In genomic region chr6:91156554-91157236, GRCm38 (mm10) we compare ENCODE assay signal across 8 mouse cellular contexts. TPM values are rescaled to one million over a fixed set of nuclear protein-coding genes. Genes with fewer than 3 reads are reported as not detected.
DNase-seq lines count a peak whose midpoint lies in the region; ATAC-seq and TF ChIP-seq lines count a peak whose summit lies in the region.

Gene Hdac11, plus strand, starts transcription at chr6:91156665.

- H3K4me1 ChIP-seq in erythroblast, embryonic 14.5 days (ENCODE audit: control insufficient read depth) = peaks cover 97% of the 10 kb centered on the region
- peaks cover 26% of the 10 kb centered on the region; the same call in 1 of the 2 replicates for H3K4me1 ChIP-seq in heart, embryonic 11.5 days (ENCODE audit: control insufficient read depth, insufficient read depth, low read length)
- peaks cover 45% of the 10 kb centered on the region for H3K4me1 ChIP-seq in kidney, embryonic 16.5 days (ENCODE audit: insufficient read depth, low read length)
- H3K4me1 ChIP-seq in liver, adult 2 months (ENCODE audit: control insufficient read depth, insufficient read depth, low read length) = peaks cover 29% of the 10 kb centered on the region

- H3K4me2 ChIP-seq in heart, embryonic 11.5 days = peak within 1 kb of the TSS; percentile 88
- H3K4me2 ChIP-seq in kidney, embryonic 16.5 days (replicated peaks; ENCODE audit: low read depth, low read length) = peak within 1 kb of the TSS; percentile 69
- peak within 1 kb of the TSS; percentile 68 for H3K4me2 ChIP-seq in myocyte (ENCODE audit: low read depth)

- H3K4me3 ChIP-seq in C2C12 (ENCODE audit: insufficient read depth, poor library complexity, severe bottlenecking) = peak within 1 kb of the TSS; percentile 14
- H3K4me3 ChIP-seq in erythroblast, embryonic 14.5 days (replicated peaks) = peak within 1 kb of the TSS; percentile 85
- peak within 1 kb of the TSS; percentile 72 for H3K4me3 ChIP-seq in heart, embryonic 11.5 days (ENCODE audit: low read depth, low read length)
- peak within 1 kb of the TSS; percentile 67 for H3K4me3 ChIP-seq in kidney, embryonic 16.5 days (ENCODE audit: low read length)
- peak within 1 kb of the TSS; percentile 82 for H3K4me3 ChIP-seq in liver, adult 2 months (ENCODE audit: insufficient read depth, low read depth, low read length)
- H3K4me3 ChIP-seq in myocyte = peak within 1 kb of the TSS; percentile 25

- H3K9ac ChIP-seq in heart, embryonic 11.5 days (ENCODE audit: low read depth, low read length) = peak within 1 kb of the TSS; percentile 82
- peak within 1 kb of the TSS; percentile 80 for H3K9ac ChIP-seq in kidney, embryonic 16.5 days (replicated peaks; ENCODE audit: low read length)
- peak within 1 kb of the TSS; percentile 91 for H3K9ac ChIP-seq in liver, adult 2 months (ENCODE audit: low read depth, low read length)

- H3K27me3 ChIP-seq in C2C12 (ENCODE audit: control insufficient read depth, insufficient read depth, insufficient read length) (peaks cover 6% of the 10 kb centered on the region), myocyte (ENCODE audit: control insufficient read depth, insufficient read depth, insufficient read length) (no peaks in the 10 kb centered on the region)
- H3K27me3 ChIP-seq in erythroblast, embryonic 14.5 days (ENCODE audit: control insufficient read depth) = peaks cover 23% of the 10 kb centered on the region
- H3K27me3 ChIP-seq in heart, embryonic 11.5 days (ENCODE audit: control insufficient read depth, insufficient read depth, low read length) = peaks cover 5% of the 10 kb centered on the region; the same call in 1 of the 2 replicates
- no peaks in the 10 kb centered on the region for H3K27me3 ChIP-seq in kidney, embryonic 16.5 days (ENCODE audit: insufficient read depth, low read length)
- no peaks in the 10 kb centered on the region for H3K27me3 ChIP-seq in liver, adult 2 months (ENCODE audit: control insufficient read depth, insufficient read depth, low read length)
- no peaks in the 10 kb centered on the region for H3K27me3 ChIP-seq in splenic B cell, adult 2 months (ENCODE audit: control insufficient read depth, insufficient read depth, low read length, poor library complexity, severe bottlenecking)

- no peak for TF ChIP-seq CTCF in C2C12 (IDR thresholded peaks at IDR 0.05; ENCODE audit: control insufficient read depth, insufficient read depth, insufficient read length)
- TF ChIP-seq CTCF in brain, embryonic 14.5 days (IDR thresholded peaks at IDR 0.05; ENCODE audit: borderline replicate concordance, extremely low read depth, insufficient read depth, insufficient read length) = no peak
- no peak for TF ChIP-seq CTCF in liver, adult 2 months (IDR thresholded peaks at IDR 0.05; ENCODE audit: low read depth, low read length)

- H3K9me3 ChIP-seq in erythroblast, embryonic 14.5 days (ENCODE audit: control insufficient read depth, low read length) = no peaks in the 10 kb centered on the region
- H3K9me3 ChIP-seq in heart, embryonic 11.5 days (replicated peaks; ENCODE audit: control insufficient read depth, low read length) = no peaks in the 10 kb centered on the region
- H3K9me3 ChIP-seq in kidney, embryonic 16.5 days (ENCODE audit: low read length) = no peaks in the 10 kb centered on the region

- under 1% methylated on average over 36 of the region's 42 CpGs for WGBS in heart, embryonic 11.5 days (ENCODE audit: insufficient replicate concordance)
- WGBS in kidney, embryonic 16.5 days = under 1% methylated on average over 42 of the region's 42 CpGs
- WGBS in liver, adult 2 months = under 1% methylated on average over 41 of the region's 42 CpGs

- peak; percentile 39; the same call in 1 of the 2 replicates for TF ChIP-seq POLR2A in brain, embryonic 14.5 days (IDR thresholded peaks at IDR 0.05; ENCODE audit: borderline replicate concordance, extremely low read depth, insufficient read depth, insufficient read length, poor library complexity, severe bottlenecking)
- TF ChIP-seq POLR2A in liver, adult 2 months (IDR thresholded peaks at IDR 0.05; ENCODE audit: extremely low read depth, insufficient read depth, low read length) = peak; percentile 77; the same call in 1 of the 2 replicates
- peak; percentile 66 for TF ChIP-seq POLR2A in myocyte (IDR thresholded peaks at IDR 0.05; ENCODE audit: insufficient read length, low read depth)

- no peaks in the 10 kb centered on the region for H3K79me3 ChIP-seq in C2C12 (ENCODE audit: low read depth)

- peak within 1 kb of the TSS; percentile 74 for H3ac ChIP-seq in C2C12 (ENCODE audit: control insufficient read depth, insufficient read length, low read depth)
- H3ac ChIP-seq in myocyte (ENCODE audit: control insufficient read depth, insufficient read length) = peak within 1 kb of the TSS; percentile 24

- no peaks in the 10 kb centered on the region for H3K79me2 ChIP-seq in C2C12 (ENCODE audit: control insufficient read depth, insufficient read depth)
- H3K79me2 ChIP-seq in liver, adult 2 months (ENCODE audit: control insufficient read depth, insufficient read depth, low read length) = 0 out of 2 replicates have a peak, but pooled peaks cover 3% of the 10 kb centered on the region
- no peaks in the 10 kb centered on the region for H3K79me2 ChIP-seq in myocyte (ENCODE audit: control insufficient read depth, insufficient read depth)

- H3K36me3 ChIP-seq in C2C12 (ENCODE audit: control insufficient read depth, insufficient read depth) (no peaks in the 10 kb centered on the region), myocyte (ENCODE audit: control insufficient read depth, insufficient read depth) (no peaks in the 10 kb centered on the region)
- H3K36me3 ChIP-seq in erythroblast, embryonic 14.5 days (ENCODE audit: control insufficient read depth) = peaks cover 43% of the 10 kb centered on the region
- H3K36me3 ChIP-seq in heart, embryonic 11.5 days (ENCODE audit: control insufficient read depth, insufficient read depth, low read length) = no peaks in the 10 kb centered on the region
- H3K36me3 ChIP-seq in kidney, embryonic 16.5 days (ENCODE audit: insufficient read depth, low read length) = no peaks in the 10 kb centered on the region
- no peaks in the 10 kb centered on the region for H3K36me3 ChIP-seq in liver, adult 2 months (ENCODE audit: control insufficient read depth, insufficient read depth, low read length)
- H3K36me3 ChIP-seq in splenic B cell, adult 2 months (ENCODE audit: control insufficient read depth, insufficient read depth, low read length, poor library complexity, severe bottlenecking) = no peaks in the 10 kb centered on the region

- H3K27ac ChIP-seq in heart, embryonic 11.5 days (ENCODE audit: low read depth, low read length) = peak within 1 kb of the TSS; percentile 54; the same call in 1 of the 2 replicates
- H3K27ac ChIP-seq in kidney, embryonic 16.5 days (ENCODE audit: low read length) = peak within 1 kb of the TSS; percentile 78
- H3K27ac ChIP-seq in liver, adult 2 months (replicated peaks; ENCODE audit: insufficient read depth, low read depth, low read length) = peak within 1 kb of the TSS; percentile 90

- peak; percentile 97 for DNase-seq in brain, embryonic 14.5 days (ENCODE audit: low read depth)
- DNase-seq in liver, adult 2 months (ENCODE audit: extremely low read depth, low read depth, low spot score) = peak; percentile 90
- DNase-seq in splenic B cell, adult 2 months (ENCODE audit: low read depth, low spot score) = peak; percentile 83

- ATAC-seq in heart, embryonic 11.5 days (replicated peaks; ENCODE audit: insufficient number of reproducible peaks, low FRiP score, low TSS enrichment) = peak; percentile 95
- peak; percentile 97 for ATAC-seq in kidney, embryonic 16.5 days (ENCODE audit: low FRiP score, low TSS enrichment)

TF ChIP-seq in C2C12, 6 proteins besides CTCF, POLR2A, EP300 and RAD21:
- no peak for TF ChIP-seq MYOG (IDR thresholded peaks at IDR 0.05; ENCODE audit: control insufficient read depth, extremely low read depth, insufficient read length)
TF ChIP-seq in C2C12: peak in this region for 0.

TF ChIP-seq in myocyte, 11 proteins besides CTCF, POLR2A, EP300 and RAD21:
- TF ChIP-seq USF1 (IDR thresholded peaks at IDR 0.05; ENCODE audit: low read depth) (no peak), MYOD1 (IDR thresholded peaks at IDR 0.05; ENCODE audit: control insufficient read depth in 1 of 3, insufficient read length in 2 of 3, low read depth in 2 of 3) (peak in 2 of 3 experiments; percentile 45 to 54), MAX (IDR thresholded peaks at IDR 0.05; ENCODE audit: low read depth) (no peak), POLR2AphosphoS2 (IDR thresholded peaks at IDR 0.05; ENCODE audit: insufficient read length, low read depth) (peak; percentile 39), TCF12 (IDR thresholded peaks at IDR 0.05; ENCODE audit: insufficient read depth, poor library complexity, severe bottlenecking) (no peak), MYOG (IDR thresholded peaks at IDR 0.05; ENCODE audit: control insufficient read depth in 1 of 3, insufficient read depth in 1 of 3, insufficient read length in 2 of 3, low read depth in 2 of 3) (peak in 2 of 3 experiments; percentile 43 to 75), CEBPB (IDR thresholded peaks at IDR 0.05; ENCODE audit: insufficient read depth, poor library complexity, severe bottlenecking) (no peak), E2F4 (IDR thresholded peaks at IDR 0.05; ENCODE audit: insufficient read depth) (no peak)

RNA-seq across cellular contexts. Expression of gene Hdac11, which starts in this region (rescaled TPM):
- 1.1 TPM for polyA plus RNA-seq in C2C12 (2012; fragmentation: generic; extraction: Trizol)
- polyA plus RNA-seq in brain, embryonic 14.5 days (2012; rRNA removed) = 73.6 and 76.6 TPM in 2 replicates
- polyA plus RNA-seq in erythroblast, embryonic 14.5 days (2012) = 1.5 and 2.9 TPM in 2 replicates
- polyA plus RNA-seq in heart, embryonic 11.5 days (2014; fragmentation: Nextera tagmentation; extraction: Ambion mirVana) = 7.9 TPM in 2 replicates
- 15.5 and 15.7 TPM in 2 replicates for polyA plus RNA-seq in kidney, embryonic 16.5 days (2015; fragmentation: Nextera tagmentation; extraction: Ambion mirVana)
- total RNA-seq in liver, adult 2 months (2014; rRNA removed) = 37.2 and 42.9 TPM in 2 replicates
- polyA plus RNA-seq in liver, adult 2 months (2012; rRNA removed) = 58.4 and 60.5 TPM in 2 replicates
- 39.3 TPM for polyA plus RNA-seq in myocyte (2012; fragmentation: generic; extraction: Trizol)

Comparison
In these comparisons a context has a peak if more than half of its experiments do, and no peak if none do; other contexts are left out.
1. Peak in every context shown above with its lines: DNase-seq, ATAC-seq, H3K4me3 ChIP-seq and H3K27ac ChIP-seq.
2. H3K4me3 ChIP-seq: peak in every context shown above with its lines; median percentile 85 in erythroblast, embryonic 14.5 days; 82 in liver, adult 2 months; 72 in heart, embryonic 11.5 days; 67 in kidney, embryonic 16.5 days; 25 in myocyte; 14 in C2C12.